10 mouse cellular contexts compared by ENCODE assay signal in the genomic region with DNA sequence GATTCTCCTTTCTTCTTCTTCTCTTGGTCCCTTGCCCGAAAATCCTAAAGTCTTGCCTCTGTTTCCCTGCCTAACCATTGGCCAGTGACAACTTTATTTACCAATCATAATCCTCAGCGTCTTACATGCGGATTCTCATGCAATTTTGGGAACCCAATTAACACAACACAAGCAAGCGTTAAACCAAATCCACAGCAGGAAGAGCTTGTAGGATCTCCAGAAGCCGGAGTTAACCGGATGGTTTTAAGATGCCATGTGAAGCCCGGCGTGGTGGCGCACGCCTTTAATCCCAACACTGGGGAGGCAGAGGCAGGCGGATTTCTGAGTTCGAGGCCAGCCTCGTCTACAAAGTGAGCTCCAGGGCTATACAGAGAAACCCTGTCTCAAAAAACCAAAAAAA. TPM values are rescaled to one million over a fixed set of nuclear protein-coding genes. Genes with fewer than 3 reads are reported as not detected.
"Had no signal": no experiment of that assay in that cellular context is flagged by ENCODE, and none has a peak within 500 bp of the region (broad histone marks: within the 10 kb centered on the region; RNA-seq: fewer than 3 reads in every experiment).

No protein-coding gene starts in this region.

- DNase-seq: left cerebral cortex, postnatal 4 days; liver; liver, embryonic 13.5 days; liver, postnatal 0 days; lung, adult 18-20 months; lung, adult 2 months; lung, postnatal 10 days; lung, postnatal 14 days; lung, postnatal 4 days had no signal

RNA-seq across cellular contexts. Expression of gene Rab39, which starts 44.4 kb away (rescaled TPM):
- total RNA-seq: megakaryocyte-erythroid progenitor cell, adult 5-6 weeks had no signal
